Mouse (Mus musculus): ENCODE data around the gene Get4. TPM values are rescaled to one million over a fixed set of nuclear protein-coding genes. Genes with fewer than 3 reads are reported as not detected.
A peak's percentile ranks its signal among the peaks of the same experiment; 100 is the strongest.

Gene Get4
- polyA plus RNA-seq, 1 experiment from 2014 or later, result 114 TPM

- peaks cover 9% of the 10 kb centered on the region for H3K4me1 ChIP-seq (ENCODE audit: control insufficient read depth, insufficient read depth, low read length)
- H3K36me3 ChIP-seq (ENCODE audit: control insufficient read depth, insufficient read depth, low read length), result peaks cover 48% of the 10 kb centered on the region
- no peak overlapping the region for H3K9ac ChIP-seq (ENCODE audit: low read length)
- H3K4me2 ChIP-seq (ENCODE audit: low read length), result no peak overlapping the region
- H3K4me3 ChIP-seq (ENCODE audit: low read depth, low read length), result no peak overlapping the region
- H3K27ac ChIP-seq (ENCODE audit: low read depth, low read length), result no peak overlapping the region
- ATAC-seq (no peak), DNase-seq (ENCODE audit: low spot score) (no peak)
- H3K9me3 ChIP-seq (replicated peaks; ENCODE audit: control insufficient read depth, low read length), result no peaks in the 10 kb centered on the region
- 92% methylated on average over 8 of the region's 8 CpGs for WGBS
- H3K27me3 ChIP-seq (replicated peaks; ENCODE audit: control insufficient read depth, insufficient read depth, low read length), result no peaks in the 10 kb centered on the region
These were observed 6.4 kb downstream of the Get4 start for GRCm38 (mm10) chr5:139258371-139259035.

GRCm38 (mm10) chr5:139259853-139260252 is 7.7 kb downstream of the Get4 start:
- no peak for DNase-seq (ENCODE audit: low spot score)
- no peak overlapping the region for H3K27ac ChIP-seq (ENCODE audit: low read depth, low read length)
- no peak overlapping the region for H3K4me3 ChIP-seq (ENCODE audit: low read depth, low read length)
- no peaks in the 10 kb centered on the region for H3K9me3 ChIP-seq (replicated peaks; ENCODE audit: control insufficient read depth, low read length)
- H3K4me1 ChIP-seq (ENCODE audit: control insufficient read depth, insufficient read depth, low read length), result no peaks in the 10 kb centered on the region
- H3K27me3 ChIP-seq (replicated peaks; ENCODE audit: control insufficient read depth, insufficient read depth, low read length), result no peaks in the 10 kb centered on the region
- H3K9ac ChIP-seq (ENCODE audit: low read length), result no peak overlapping the region
- no peak overlapping the region for H3K4me2 ChIP-seq (ENCODE audit: low read length)
- peaks cover 59% of the 10 kb centered on the region for H3K36me3 ChIP-seq (ENCODE audit: control insufficient read depth, insufficient read depth, low read length)
- WGBS, result 95% methylated on average over 5 of the region's 5 CpGs
- no peak for ATAC-seq

GRCm38 (mm10) chr5:139261403-139261802 is 9.3 kb downstream of the Get4 start:
- WGBS, result 91% methylated on average over 4 of the region's 4 CpGs
- Histone ChIP-seq H3K4me2 (ENCODE audit: low read length) (no peak overlapping the region), H3K27me3 (replicated peaks; ENCODE audit: control insufficient read depth, insufficient read depth, low read length) (no peaks in the 10 kb centered on the region), H3K4me3 (ENCODE audit: low read depth, low read length) (no peak overlapping the region), H3K9ac (ENCODE audit: low read length) (no peak overlapping the region), H3K36me3 (ENCODE audit: control insufficient read depth, insufficient read depth, low read length) (peaks cover 69% of the 10 kb centered on the region), H3K27ac (ENCODE audit: low read depth, low read length) (no peak overlapping the region), H3K4me1 (ENCODE audit: control insufficient read depth, insufficient read depth, low read length) (no peaks in the 10 kb centered on the region), H3K9me3 (replicated peaks; ENCODE audit: control insufficient read depth, low read length) (no peaks in the 10 kb centered on the region)
- no peak for ATAC-seq
- no peak for DNase-seq (ENCODE audit: low spot score)

DNA sequence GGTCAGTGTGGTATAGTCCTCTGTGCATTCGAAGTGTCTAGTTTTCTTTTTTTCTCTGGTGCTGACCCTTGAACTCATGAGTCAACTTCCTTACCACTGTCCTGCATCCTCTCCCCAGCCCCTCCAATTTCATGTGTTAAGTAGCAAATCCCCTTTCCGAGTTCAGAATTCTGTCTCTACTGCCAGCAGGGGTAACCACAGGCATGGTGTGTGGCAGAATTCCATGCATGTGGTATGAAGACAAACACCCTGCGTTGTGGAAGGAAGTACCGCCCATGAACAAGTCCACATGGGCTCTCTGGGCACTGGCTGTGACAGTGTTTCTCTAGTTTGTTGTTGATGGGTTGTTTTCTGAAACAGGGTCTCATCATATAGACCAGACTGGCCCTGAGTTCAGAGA is 15.5 kb downstream of the Get4 start:
- Histone ChIP-seq H3K36me3 (ENCODE audit: control insufficient read depth, insufficient read depth, low read length) (peaks cover 65% of the 10 kb centered on the region), H3K27ac (ENCODE audit: low read depth, low read length) (no peak overlapping the region), H3K4me2 (ENCODE audit: low read length) (no peak overlapping the region), H3K27me3 (replicated peaks; ENCODE audit: control insufficient read depth, insufficient read depth, low read length) (no peaks in the 10 kb centered on the region), H3K4me3 (ENCODE audit: low read depth, low read length) (no peak overlapping the region), H3K4me1 (ENCODE audit: control insufficient read depth, insufficient read depth, low read length) (no peaks in the 10 kb centered on the region), H3K9me3 (replicated peaks; ENCODE audit: control insufficient read depth, low read length) (no peaks in the 10 kb centered on the region), H3K9ac (ENCODE audit: low read length) (no peak overlapping the region)
- ATAC-seq, result no peak
- WGBS, result 92% methylated on average over 4 of the region's 4 CpGs
- no peak for DNase-seq (ENCODE audit: low spot score)

GRCm38 (mm10) chr5:139270806-139271521 is 18.8 kb downstream of the Get4 start:
- H3K4me1 ChIP-seq (ENCODE audit: control insufficient read depth, insufficient read depth, low read length), result no peaks in the 10 kb centered on the region
- no peak overlapping the region for H3K4me3 ChIP-seq (ENCODE audit: low read depth, low read length)
- no peak for DNase-seq (ENCODE audit: low spot score)
- 0 out of 2 replicates have a peak overlapping the region, but pooled peaks have one; percentile 8 for H3K9ac ChIP-seq (ENCODE audit: low read length)
- no peak for ATAC-seq
- 51% methylated on average over 16 of the region's 16 CpGs for WGBS
- no peaks in the 10 kb centered on the region for H3K9me3 ChIP-seq (replicated peaks; ENCODE audit: control insufficient read depth, low read length)
- H3K4me2 ChIP-seq (ENCODE audit: low read length), result no peak overlapping the region
- H3K27me3 ChIP-seq (replicated peaks; ENCODE audit: control insufficient read depth, insufficient read depth, low read length), result no peaks in the 10 kb centered on the region
- H3K27ac ChIP-seq (ENCODE audit: low read depth, low read length), result no peak overlapping the region
- peaks cover 32% of the 10 kb centered on the region for H3K36me3 ChIP-seq (ENCODE audit: control insufficient read depth, insufficient read depth, low read length)

DNA sequence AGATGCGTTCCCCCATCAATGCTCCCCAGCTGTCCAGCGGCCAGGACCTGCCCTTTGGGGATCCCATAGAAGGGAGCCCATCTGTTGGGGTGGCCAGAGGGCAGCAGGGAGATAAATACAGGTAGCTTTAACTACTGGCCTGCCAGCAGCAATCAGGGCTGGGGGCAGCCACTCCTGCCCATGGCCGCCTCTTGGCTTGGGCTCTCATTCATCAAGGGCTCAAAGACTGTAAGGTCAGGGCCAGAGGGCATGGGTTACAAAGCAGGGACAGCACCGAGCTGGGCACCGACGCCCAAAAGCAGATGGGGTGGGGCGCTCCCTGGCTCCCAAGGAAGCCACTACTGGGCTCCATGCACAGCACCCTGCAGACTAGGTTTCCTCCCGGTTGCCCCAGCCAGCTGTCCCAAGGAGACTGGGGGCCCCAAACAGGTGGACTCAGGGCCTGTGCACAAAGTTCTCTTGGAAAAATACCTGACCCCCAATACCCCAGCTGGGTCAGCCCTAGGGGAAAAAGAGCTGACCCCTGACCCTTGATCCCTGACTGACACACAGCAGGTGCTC is 19.9 kb downstream of the Get4 start:
- Histone ChIP-seq H3K27ac (ENCODE audit: low read depth, low read length) (no peak overlapping the region), H3K4me1 (ENCODE audit: control insufficient read depth, insufficient read depth, low read length) (no peaks in the 10 kb centered on the region), H3K9me3 (replicated peaks; ENCODE audit: control insufficient read depth, low read length) (no peaks in the 10 kb centered on the region), H3K27me3 (replicated peaks; ENCODE audit: control insufficient read depth, insufficient read depth, low read length) (no peaks in the 10 kb centered on the region), H3K4me2 (ENCODE audit: low read length) (no peak overlapping the region), H3K9ac (ENCODE audit: low read length) (no peak overlapping the region), H3K4me3 (ENCODE audit: low read depth, low read length) (no peak overlapping the region), H3K36me3 (ENCODE audit: control insufficient read depth, insufficient read depth, low read length) (peaks cover 21% of the 10 kb centered on the region)
- DNase-seq (ENCODE audit: low spot score) (no peak), ATAC-seq (no peak)
- 77% methylated on average over 8 of the region's 8 CpGs for WGBS

- H3K9ac ChIP-seq (ENCODE audit: low read length), result no peak overlapping the region
- no peak overlapping the region for H3K4me3 ChIP-seq (ENCODE audit: low read depth, low read length)
- no peak overlapping the region for H3K27ac ChIP-seq (ENCODE audit: low read depth, low read length)
- no peaks in the 10 kb centered on the region for H3K4me1 ChIP-seq (ENCODE audit: control insufficient read depth, insufficient read depth, low read length)
- no peaks in the 10 kb centered on the region for H3K27me3 ChIP-seq (replicated peaks; ENCODE audit: control insufficient read depth, insufficient read depth, low read length)
- H3K9me3 ChIP-seq (replicated peaks; ENCODE audit: control insufficient read depth, low read length), result no peaks in the 10 kb centered on the region
- 82% methylated on average over 8 of the region's 8 CpGs for WGBS
- DNase-seq (ENCODE audit: low spot score), result no peak
- H3K36me3 ChIP-seq (ENCODE audit: control insufficient read depth, insufficient read depth, low read length), result no peaks in the 10 kb centered on the region
- no peak overlapping the region for H3K4me2 ChIP-seq (ENCODE audit: low read length)
- no peak for ATAC-seq
These were observed 25.2 kb downstream of the Get4 start for GRCm38 (mm10) chr5:139277287-139277686.

- WGBS, result 62% methylated on average over 10 of the region's 11 CpGs
- no peak for ATAC-seq
- no peak overlapping the region for H3K4me3 ChIP-seq (ENCODE audit: low read depth, low read length)
- no peak overlapping the region for H3K4me2 ChIP-seq (ENCODE audit: low read length)
- no peak overlapping the region for H3K27ac ChIP-seq (ENCODE audit: low read depth, low read length)
- no peaks in the 10 kb centered on the region for H3K9me3 ChIP-seq (replicated peaks; ENCODE audit: control insufficient read depth, low read length)
- H3K36me3 ChIP-seq (ENCODE audit: control insufficient read depth, insufficient read depth, low read length), result no peaks in the 10 kb centered on the region
- H3K9ac ChIP-seq (ENCODE audit: low read length), result no peak overlapping the region
- no peaks in the 10 kb centered on the region for H3K4me1 ChIP-seq (ENCODE audit: control insufficient read depth, insufficient read depth, low read length)
- DNase-seq (ENCODE audit: low spot score), result no peak
- no peaks in the 10 kb centered on the region for H3K27me3 ChIP-seq (replicated peaks; ENCODE audit: control insufficient read depth, insufficient read depth, low read length)
These were observed 29.4 kb downstream of the Get4 start for GRCm38 (mm10) chr5:139281373-139282112.
